Mouse (Mus musculus) ES-E14 (cell line): ENCODE results near the gene Arhgef40.

Experiments used
- CHD2 ChIP-seq: IDR thresholded peaks from 2 replicates; pipeline ENCODE4 v1.6.1; 2014; ENCODE audit warnings: mild to moderate bottlenecking, low read depth, low read length, inconsistent platforms
- ZNF384 ChIP-seq: IDR thresholded peaks from 2 replicates; pipeline ENCODE4 v1.6.1; 2012; ENCODE audit warnings: low read depth, low read length, inconsistent platforms

DNA sequence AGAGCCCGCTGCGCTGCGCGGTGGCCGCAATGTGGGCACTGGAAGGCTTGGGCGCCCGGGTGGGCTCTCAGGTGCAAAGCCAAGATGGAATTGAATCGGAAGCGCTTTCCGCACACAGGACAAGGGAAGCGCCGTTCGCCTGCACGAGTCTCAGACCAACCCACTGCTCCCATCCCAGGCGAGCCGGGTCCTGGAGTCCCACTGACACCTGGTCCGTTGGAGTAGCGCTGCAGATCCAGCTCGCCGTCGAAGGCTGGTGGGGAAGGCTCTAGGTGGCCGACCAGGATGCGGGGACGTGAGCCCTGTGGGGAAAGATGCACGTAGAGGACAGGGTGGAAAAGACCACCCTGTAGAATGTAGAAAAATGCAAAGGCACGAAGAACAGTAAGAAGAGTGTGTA, 24.8 kb downstream of the Arhgef40 start:
- TF ChIP-seq ZNF384 (no peak), CHD2 (no peak)
